Mouse (Mus musculus): Measurements from ENCODE around the gene Rnf135.

DNA sequence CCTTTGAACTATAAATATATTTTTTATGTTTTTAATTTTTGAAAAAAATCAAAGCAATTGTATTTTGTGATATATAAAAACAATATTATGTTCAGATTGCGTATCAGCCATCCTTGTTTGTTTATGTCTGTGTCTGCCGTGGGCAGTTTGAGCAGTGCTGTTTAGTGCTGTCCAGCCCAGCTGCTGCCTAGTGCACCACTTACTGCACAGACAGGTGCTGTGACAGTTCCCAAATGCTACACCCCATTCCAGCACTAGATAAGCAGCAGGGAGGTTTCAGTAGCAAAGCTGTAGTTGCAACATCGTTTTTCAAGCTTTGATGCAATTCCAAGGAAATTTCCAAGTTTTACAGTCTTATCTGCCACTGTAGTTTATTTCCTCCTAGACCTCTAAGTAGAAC lies 53.6 kb downstream of the Rnf135 start:
- TF ChIP-seq GATA1 (IDR thresholded peaks at IDR 0.05; ENCODE audit: low read length) (no peak), TAL1 (IDR thresholded peaks at IDR 0.05; ENCODE audit: low read length) (no peak)
